Mouse (Mus musculus) stomach, postnatal 0 days (tissue): ENCODE measurements around the gene Dpp4.

Experiments used
- CTCF ChIP-seq: IDR thresholded peaks from 2 replicates; pipeline ENCODE4 v1.5.1; 2016; ENCODE audit warnings: antibody characterized with exemption, low read depth, mild to moderate bottlenecking, moderate library complexity
- EP300 ChIP-seq: optimal IDR thresholded peaks from 2 replicates; pipeline ENCODE3; 2016; ENCODE audit warnings: antibody characterized with exemption

GRCm38 (mm10) chr2:62325388-62325787 is 86.6 kb downstream of the Dpp4 start:
- TF ChIP-seq CTCF (no peak), EP300 (no peak)
